Mouse (Mus musculus): ENCODE data around the gene Ppil1. TPM values are rescaled to one million over a fixed set of nuclear protein-coding genes. Genes with fewer than 3 reads are reported as not detected.

Gene Ppil1
- polyA plus RNA-seq (2015; fragmentation: Nextera tagmentation; extraction: Ambion mirVana): 113 and 119 TPM in 2 replicates

GRCm38 (mm10) chr17:29263840-29264633, at the start of gene Ppil1:
Gene Ppil1 (minus strand): TSS chr17:29264186.
- 7% methylated on average over 38 of the region's 38 CpGs for WGBS
- Histone ChIP-seq H3K27me3 (replicated peaks) (no peaks in the 10 kb centered on the region), H3K27ac (peak within 1 kb of the TSS; percentile 96), H3K4me1 (peaks cover 40% of the 10 kb centered on the region), H3K36me3 (replicated peaks) (no peaks in the 10 kb centered on the region), H3K4me2 (peak within 1 kb of the TSS; percentile 51), H3K9me3 (no peaks in the 10 kb centered on the region), H3K4me3 (peak within 1 kb of the TSS; percentile 80), H3K9ac (peak within 1 kb of the TSS; percentile 80)
- ATAC-seq (replicated peaks): peak; percentile 67

- Histone ChIP-seq H3K9ac (no peak overlapping the region), H3K27me3 (replicated peaks) (no peaks in the 10 kb centered on the region), H3K36me3 (replicated peaks) (no peaks in the 10 kb centered on the region), H3K4me3 (no peak overlapping the region), H3K27ac (no peak overlapping the region), H3K9me3 (no peaks in the 10 kb centered on the region), H3K4me1 (no peaks in the 10 kb centered on the region), H3K4me2 (no peak overlapping the region)
- no peak for ATAC-seq (replicated peaks)
Measured at GRCm38 (mm10) chr17:29313300-29313699, 49.3 kb upstream of the Ppil1 start.

- Histone ChIP-seq H3K4me1 (no peaks in the 10 kb centered on the region), H3K9me3 (no peaks in the 10 kb centered on the region), H3K4me3 (no peak overlapping the region), H3K4me2 (no peak overlapping the region), H3K36me3 (replicated peaks) (no peaks in the 10 kb centered on the region), H3K27me3 (replicated peaks) (no peaks in the 10 kb centered on the region), H3K27ac (no peak overlapping the region), H3K9ac (no peak overlapping the region)
- 82% methylated on average over 2 of the region's 2 CpGs for WGBS
- ATAC-seq (replicated peaks): no peak
Measured at GRCm38 (mm10) chr17:29312082-29312481, 48.1 kb upstream of the Ppil1 start.

- no peak for ATAC-seq (replicated peaks)
- no peak overlapping the region for H3K4me3 ChIP-seq
- H3K27me3 ChIP-seq (replicated peaks): no peaks in the 10 kb centered on the region
- WGBS: 89% methylated on average over 8 of the region's 8 CpGs
- no peaks in the 10 kb centered on the region for H3K4me1 ChIP-seq
- no peak overlapping the region for H3K9ac ChIP-seq
- H3K4me2 ChIP-seq: no peak overlapping the region
- no peaks in the 10 kb centered on the region for H3K36me3 ChIP-seq (replicated peaks)
- H3K27ac ChIP-seq: no peak overlapping the region
- no peaks in the 10 kb centered on the region for H3K9me3 ChIP-seq
Measured at GRCm38 (mm10) chr17:29311602-29312001, 47.6 kb upstream of the Ppil1 start.

- Histone ChIP-seq H3K9me3 (no peaks in the 10 kb centered on the region), H3K27ac (no peak overlapping the region), H3K4me1 (no peaks in the 10 kb centered on the region), H3K4me2 (no peak overlapping the region), H3K4me3 (no peak overlapping the region), H3K36me3 (replicated peaks) (no peaks in the 10 kb centered on the region), H3K9ac (no peak overlapping the region), H3K27me3 (replicated peaks) (no peaks in the 10 kb centered on the region)
- WGBS: 87% methylated on average over 21 of the region's 21 CpGs
- ATAC-seq (replicated peaks): no peak
Measured at GRCm38 (mm10) chr17:29310056-29310623, 46.2 kb upstream of the Ppil1 start.

GRCm38 (mm10) chr17:29305871-29306270, 41.9 kb upstream of the Ppil1 start:
- Histone ChIP-seq H3K4me2 (no peak overlapping the region), H3K27ac (no peak overlapping the region), H3K27me3 (replicated peaks) (no peaks in the 10 kb centered on the region), H3K4me3 (no peak overlapping the region), H3K9me3 (no peaks in the 10 kb centered on the region), H3K4me1 (no peaks in the 10 kb centered on the region), H3K9ac (no peak overlapping the region), H3K36me3 (replicated peaks) (peaks cover 9% of the 10 kb centered on the region; the same call in 1 of the 2 replicates)
- WGBS: 56% methylated on average over 7 of the region's 7 CpGs
- no peak for ATAC-seq (replicated peaks)

GRCm38 (mm10) chr17:29305058-29305806, 41.2 kb upstream of the Ppil1 start:
- 32% methylated on average over 15 of the region's 15 CpGs for WGBS
- Histone ChIP-seq H3K27ac (no peak overlapping the region), H3K4me3 (no peak overlapping the region), H3K9me3 (no peaks in the 10 kb centered on the region), H3K4me2 (no peak overlapping the region), H3K4me1 (no peaks in the 10 kb centered on the region), H3K36me3 (replicated peaks) (peaks cover 10% of the 10 kb centered on the region), H3K27me3 (replicated peaks) (no peaks in the 10 kb centered on the region), H3K9ac (no peak overlapping the region)
- no peak for ATAC-seq (replicated peaks)

- Histone ChIP-seq H3K27me3 (replicated peaks) (no peaks in the 10 kb centered on the region), H3K4me3 (no peak overlapping the region), H3K36me3 (replicated peaks) (peaks cover 17% of the 10 kb centered on the region), H3K4me1 (no peaks in the 10 kb centered on the region), H3K27ac (no peak overlapping the region), H3K4me2 (no peak overlapping the region), H3K9ac (no peak overlapping the region), H3K9me3 (no peaks in the 10 kb centered on the region)
- 80% methylated on average over 13 of the region's 13 CpGs for WGBS
- ATAC-seq (replicated peaks): no peak
Measured at GRCm38 (mm10) chr17:29304376-29305057, 40.5 kb upstream of the Ppil1 start.

- H3K4me2 ChIP-seq: no peak overlapping the region
- H3K27me3 ChIP-seq (replicated peaks): no peaks in the 10 kb centered on the region
- peaks cover 17% of the 10 kb centered on the region for H3K36me3 ChIP-seq (replicated peaks)
- no peaks in the 10 kb centered on the region for H3K9me3 ChIP-seq
- H3K4me3 ChIP-seq: no peak overlapping the region
- no peak overlapping the region for H3K9ac ChIP-seq
- no peaks in the 10 kb centered on the region for H3K4me1 ChIP-seq
- no peak overlapping the region for H3K27ac ChIP-seq
- WGBS: 78% methylated on average over 3 of the region's 3 CpGs
- ATAC-seq (replicated peaks): no peak
Measured at GRCm38 (mm10) chr17:29303856-29304255, 39.9 kb upstream of the Ppil1 start.

- 49% methylated on average over 3 of the region's 3 CpGs for WGBS
- Histone ChIP-seq H3K4me2 (no peak overlapping the region), H3K4me1 (no peaks in the 10 kb centered on the region), H3K27ac (no peak overlapping the region), H3K27me3 (replicated peaks) (no peaks in the 10 kb centered on the region), H3K4me3 (no peak overlapping the region), H3K36me3 (replicated peaks) (peaks cover 17% of the 10 kb centered on the region), H3K9ac (no peak overlapping the region), H3K9me3 (no peaks in the 10 kb centered on the region)
- ATAC-seq (replicated peaks): no peak
Measured at GRCm38 (mm10) chr17:29303087-29303486, 39.1 kb upstream of the Ppil1 start.

- 73% methylated on average over 5 of the region's 5 CpGs for WGBS
- no peak overlapping the region for H3K4me2 ChIP-seq
- H3K27ac ChIP-seq: no peak overlapping the region
- peaks cover 20% of the 10 kb centered on the region for H3K36me3 ChIP-seq (replicated peaks)
- H3K9me3 ChIP-seq: no peaks in the 10 kb centered on the region
- no peak overlapping the region for H3K9ac ChIP-seq
- no peak overlapping the region for H3K4me3 ChIP-seq
- ATAC-seq (replicated peaks): no peak
- no peaks in the 10 kb centered on the region for H3K27me3 ChIP-seq (replicated peaks)
- H3K4me1 ChIP-seq: no peaks in the 10 kb centered on the region
Measured at GRCm38 (mm10) chr17:29302149-29302548, 38.2 kb upstream of the Ppil1 start.

GRCm38 (mm10) chr17:29301421-29301820, 37.4 kb upstream of the Ppil1 start:
- ATAC-seq (replicated peaks): no peak
- 95% methylated on average over 6 of the region's 6 CpGs for WGBS
- H3K36me3 ChIP-seq (replicated peaks): peaks cover 20% of the 10 kb centered on the region
- H3K27ac ChIP-seq: no peak overlapping the region
- H3K9ac ChIP-seq: no peak overlapping the region
- H3K9me3 ChIP-seq: no peaks in the 10 kb centered on the region
- no peak overlapping the region for H3K4me2 ChIP-seq
- no peak overlapping the region for H3K4me3 ChIP-seq
- no peaks in the 10 kb centered on the region for H3K4me1 ChIP-seq
- no peaks in the 10 kb centered on the region for H3K27me3 ChIP-seq (replicated peaks)
